Mouse (Mus musculus) heart, adult 2 months (tissue): ENCODE data around the gene Saa2.

Experiments used
- CTCF ChIP-seq: fragments of 200-600 bp; IDR thresholded peaks from 2 replicates; pipeline ENCODE4 v1.8.1; 2022; ENCODE audit warnings: antibody characterized with exemption, mild to moderate bottlenecking, moderate library complexity
- EP300 ChIP-seq: fragments of 200-500 bp; IDR thresholded peaks from 2 replicates; pipeline ENCODE4 v1.6.1; 2011; ENCODE audit warnings: low read depth, low read length, control low read depth; ENCODE audit not compliant: insufficient read depth
- POLR2A ChIP-seq: fragments of 200-500 bp; IDR thresholded peaks from 2 replicates; pipeline ENCODE4 v1.6.1; 2011; ENCODE audit warnings: mild to moderate bottlenecking, low read depth, low read length, control low read depth; ENCODE audit not compliant: insufficient read depth

- no peak for TF ChIP-seq CTCF
- TF ChIP-seq POLR2A: no peak
- TF ChIP-seq EP300: no peak
Measured at GRCm38 (mm10) chr7:46746381-46746780, 5.2 kb upstream of the Saa2 start.
